Mouse (Mus musculus): ENCODE data around the gene Coa6. TPM values are rescaled to one million over a fixed set of nuclear protein-coding genes. Genes with fewer than 3 reads are reported as not detected.

Gene Coa6
- polyA plus RNA-seq, 1 experiment from 2014 or later = 47.7 TPM

DNA sequence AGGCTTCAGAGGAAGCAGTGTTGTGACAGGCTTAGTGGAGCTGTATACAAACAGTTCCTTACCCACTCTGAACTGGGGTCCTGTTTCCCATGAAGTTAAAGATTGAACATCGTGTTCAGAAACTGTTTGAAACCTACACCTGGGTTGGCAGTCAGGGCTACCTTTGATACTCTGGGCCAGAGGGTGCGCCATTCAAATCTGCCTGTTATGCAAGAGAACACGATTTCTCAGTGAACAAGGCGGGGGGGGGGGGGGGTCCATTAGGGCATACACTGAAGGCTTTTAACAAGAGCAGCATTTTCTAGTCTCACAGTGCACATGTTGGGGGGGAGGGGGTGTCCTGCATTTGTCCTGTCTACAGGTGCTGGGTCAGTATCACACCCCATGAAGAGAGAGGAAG, 1.8 kb downstream of the Coa6 start:
- Histone ChIP-seq H3K27ac (ENCODE audit: low read depth) (no peak overlapping the region), H3K4me2 (no peak overlapping the region), H3K9me3 (ENCODE audit: low read depth, low read length) (no peaks in the 10 kb centered on the region), H3K4me3 (ENCODE audit: low read depth, low read length) (no peak overlapping the region), H3K4me1 (ENCODE audit: insufficient read depth) (no peaks in the 10 kb centered on the region), H3K9ac (no peak overlapping the region), H3K27me3 (ENCODE audit: insufficient read depth, low read length) (no peaks in the 10 kb centered on the region), H3K36me3 (ENCODE audit: insufficient read depth) (peaks cover 42% of the 10 kb centered on the region)
- no peak for ATAC-seq (ENCODE audit: insufficient read depth)
- 86% methylated on average over 4 of the region's 4 CpGs for WGBS
- no peak for DNase-seq
- no peak for TF ChIP-seq CTCF (IDR thresholded peaks at IDR 0.05; ENCODE audit: low read depth)

- no peak overlapping the region for H3K4me3 ChIP-seq (ENCODE audit: low read depth, low read length)
- no peak for ATAC-seq (ENCODE audit: insufficient read depth)
- H3K27ac ChIP-seq (ENCODE audit: low read depth) = no peak overlapping the region
- 80% methylated on average over 1 of the region's 1 CpGs for WGBS
- no peak overlapping the region for H3K4me2 ChIP-seq
- H3K9me3 ChIP-seq (ENCODE audit: low read depth, low read length) = no peaks in the 10 kb centered on the region
- TF ChIP-seq CTCF (IDR thresholded peaks at IDR 0.05; ENCODE audit: low read depth) = no peak
- H3K9ac ChIP-seq = no peak overlapping the region
- no peak for DNase-seq
- H3K36me3 ChIP-seq (ENCODE audit: insufficient read depth) = peaks cover 48% of the 10 kb centered on the region
- H3K27me3 ChIP-seq (ENCODE audit: insufficient read depth, low read length) = no peaks in the 10 kb centered on the region
- H3K4me1 ChIP-seq (ENCODE audit: insufficient read depth) = no peaks in the 10 kb centered on the region
Measured at GRCm38 (mm10) chr8:126424946-126425345, 2.6 kb downstream of the Coa6 start.

DNA sequence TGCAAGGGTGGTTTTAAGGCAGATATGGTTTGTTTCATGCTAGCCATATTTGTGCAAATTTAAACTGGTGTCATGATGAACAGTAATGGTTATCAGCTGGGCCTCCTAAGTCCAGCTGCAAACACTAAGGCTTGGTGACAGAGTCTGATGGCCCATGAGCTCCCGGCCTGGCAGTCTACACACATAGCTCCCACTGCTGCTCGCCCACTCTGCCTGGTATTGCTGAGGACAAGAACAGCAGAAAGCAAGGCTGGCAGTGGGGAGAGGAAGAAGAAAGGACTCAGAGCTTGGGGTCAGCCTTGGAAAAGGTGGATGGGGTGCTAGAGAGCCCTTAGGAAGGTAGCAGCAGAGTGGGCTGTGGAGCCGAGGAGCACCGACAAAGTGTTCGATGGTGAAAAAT, 7.3 kb downstream of the Coa6 start:
- Histone ChIP-seq H3K4me2 (no peak overlapping the region), H3K9me3 (ENCODE audit: low read depth, low read length) (no peaks in the 10 kb centered on the region), H3K4me1 (ENCODE audit: insufficient read depth) (no peaks in the 10 kb centered on the region), H3K9ac (no peak overlapping the region), H3K27me3 (ENCODE audit: insufficient read depth, low read length) (no peaks in the 10 kb centered on the region), H3K4me3 (ENCODE audit: low read depth, low read length) (no peak overlapping the region), H3K27ac (ENCODE audit: low read depth) (no peak overlapping the region), H3K36me3 (ENCODE audit: insufficient read depth) (peaks cover 69% of the 10 kb centered on the region)
- 92% methylated on average over 5 of the region's 5 CpGs for WGBS
- no peak for DNase-seq
- ATAC-seq (ENCODE audit: insufficient read depth) = no peak
- no peak for TF ChIP-seq CTCF (IDR thresholded peaks at IDR 0.05; ENCODE audit: low read depth)

DNA sequence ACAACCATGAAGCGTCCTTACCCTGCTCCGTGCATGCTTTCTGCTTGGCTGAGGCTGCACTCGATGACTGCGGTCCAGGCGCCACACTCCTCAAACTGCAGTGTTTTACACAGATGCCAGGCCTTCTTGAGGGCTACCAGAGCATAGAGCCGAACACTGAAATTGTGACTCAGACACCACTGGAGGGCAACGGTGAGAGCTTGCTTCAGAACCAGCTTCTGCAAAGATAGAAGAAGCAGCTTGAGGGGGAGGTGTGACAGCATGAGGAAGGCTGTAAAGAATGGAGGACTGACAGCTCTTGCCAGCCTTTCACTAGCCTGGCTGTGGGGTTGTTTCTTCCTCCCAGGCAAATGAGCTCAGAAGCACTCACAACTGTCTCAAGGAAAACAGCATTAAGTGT, 11.5 kb downstream of the Coa6 start:
- no peaks in the 10 kb centered on the region for H3K9me3 ChIP-seq (ENCODE audit: low read depth, low read length)
- no peak overlapping the region for H3K27ac ChIP-seq (ENCODE audit: low read depth)
- H3K9ac ChIP-seq = no peak overlapping the region
- ATAC-seq (ENCODE audit: insufficient read depth) (no peak), DNase-seq (peak; percentile 18)
- no peak overlapping the region for H3K4me3 ChIP-seq (ENCODE audit: low read depth, low read length)
- H3K36me3 ChIP-seq (ENCODE audit: insufficient read depth) = peaks cover 48% of the 10 kb centered on the region
- TF ChIP-seq CTCF (IDR thresholded peaks at IDR 0.05; ENCODE audit: low read depth) = no peak
- no peaks in the 10 kb centered on the region for H3K4me1 ChIP-seq (ENCODE audit: insufficient read depth)
- H3K4me2 ChIP-seq = no peak overlapping the region
- no peaks in the 10 kb centered on the region for H3K27me3 ChIP-seq (ENCODE audit: insufficient read depth, low read length)
- 83% methylated on average over 7 of the region's 7 CpGs for WGBS

DNA sequence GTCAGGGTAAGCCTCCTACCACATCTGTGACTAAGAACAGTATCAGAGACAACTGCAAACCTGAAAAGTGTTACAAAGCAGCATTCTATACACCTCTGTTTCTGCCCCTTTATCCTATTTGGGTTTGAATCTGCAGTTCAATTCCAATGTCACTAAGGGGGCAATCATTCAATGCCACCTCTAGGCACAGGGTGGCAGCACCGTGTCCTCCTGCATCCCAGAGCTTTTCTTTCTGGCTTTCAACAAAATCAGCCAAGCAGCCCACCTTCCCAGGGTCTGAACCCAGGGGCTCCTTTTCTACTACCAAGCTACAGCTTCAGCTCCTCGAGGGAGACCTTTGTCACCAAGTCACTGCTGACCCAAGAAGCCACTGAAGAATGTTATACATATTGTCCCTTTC, 16.6 kb downstream of the Coa6 start:
- Histone ChIP-seq H3K36me3 (ENCODE audit: insufficient read depth) (peaks cover 20% of the 10 kb centered on the region), H3K4me3 (ENCODE audit: low read depth, low read length) (no peak overlapping the region), H3K27me3 (ENCODE audit: insufficient read depth, low read length) (no peaks in the 10 kb centered on the region), H3K4me1 (ENCODE audit: insufficient read depth) (no peaks in the 10 kb centered on the region), H3K27ac (ENCODE audit: low read depth) (no peak overlapping the region), H3K4me2 (no peak overlapping the region), H3K9ac (no peak overlapping the region), H3K9me3 (ENCODE audit: low read depth, low read length) (no peaks in the 10 kb centered on the region)
- ATAC-seq (ENCODE audit: insufficient read depth) (no peak), DNase-seq (no peak)
- WGBS = 51% methylated on average over 2 of the region's 2 CpGs
- TF ChIP-seq CTCF (IDR thresholded peaks at IDR 0.05; ENCODE audit: low read depth) = peak; percentile 21; the same call in 1 of the 2 replicates

DNA sequence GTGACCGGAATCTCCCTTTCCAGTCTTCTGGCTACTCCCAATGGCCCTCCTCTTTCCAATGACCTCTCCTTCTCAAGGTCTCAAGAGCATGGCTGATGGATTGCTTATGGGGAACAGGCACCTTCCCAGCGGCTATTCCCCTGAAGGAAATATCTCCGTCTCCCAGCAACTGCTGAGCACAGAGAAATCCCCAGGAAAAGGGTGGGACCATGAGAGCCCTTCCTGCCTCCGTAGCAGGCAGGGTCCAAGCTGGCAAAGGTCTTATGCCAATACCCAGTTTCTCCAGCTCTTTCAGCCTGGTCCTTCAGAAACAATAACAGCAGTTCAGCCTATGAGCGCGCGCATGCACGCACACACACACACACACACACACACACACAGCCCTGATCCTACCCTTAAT, 28.8 kb downstream of the Coa6 start:
- no peaks in the 10 kb centered on the region for H3K9me3 ChIP-seq (ENCODE audit: low read depth, low read length)
- no peak for TF ChIP-seq CTCF (IDR thresholded peaks at IDR 0.05; ENCODE audit: low read depth)
- H3K27ac ChIP-seq (ENCODE audit: low read depth) = no peak overlapping the region
- no peak overlapping the region for H3K4me3 ChIP-seq (ENCODE audit: low read depth, low read length)
- DNase-seq = no peak
- H3K36me3 ChIP-seq (ENCODE audit: insufficient read depth) = peaks cover 77% of the 10 kb centered on the region
- H3K4me1 ChIP-seq (ENCODE audit: insufficient read depth) = no peaks in the 10 kb centered on the region
- no peaks in the 10 kb centered on the region for H3K27me3 ChIP-seq (ENCODE audit: insufficient read depth, low read length)
- ATAC-seq (ENCODE audit: insufficient read depth) = no peak
- 80% methylated on average over 8 of the region's 8 CpGs for WGBS
- no peak overlapping the region for H3K4me2 ChIP-seq
- no peak overlapping the region for H3K9ac ChIP-seq

- WGBS = 82% methylated on average over 7 of the region's 7 CpGs
- no peaks in the 10 kb centered on the region for H3K27me3 ChIP-seq (ENCODE audit: insufficient read depth, low read length)
Measured at GRCm38 (mm10) chr8:126455383-126455782, 33.1 kb downstream of the Coa6 start.

DNA sequence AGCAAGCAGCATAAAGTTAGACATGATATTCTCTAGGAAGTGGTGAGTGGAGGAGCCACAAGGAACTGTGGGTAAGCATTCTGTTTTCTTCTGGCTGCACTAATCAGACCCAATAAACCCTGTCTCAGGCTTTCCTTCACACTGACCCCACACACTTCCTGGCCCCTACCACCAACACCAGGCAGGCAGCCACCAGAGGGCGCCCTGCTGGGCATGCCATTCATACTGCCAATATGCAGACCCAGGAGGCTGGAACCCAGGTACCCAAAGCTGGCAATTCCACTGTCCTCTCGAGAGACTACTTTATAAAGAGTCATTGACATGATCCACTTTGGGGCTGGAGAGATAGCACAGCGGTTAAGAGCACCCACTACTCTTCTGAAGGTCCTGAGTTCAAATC, 38.0 kb downstream of the Coa6 start:
- ATAC-seq (ENCODE audit: insufficient read depth) (no peak), DNase-seq (peak; percentile 44)
- Histone ChIP-seq H3K27ac (ENCODE audit: low read depth) (no peak overlapping the region), H3K27me3 (ENCODE audit: insufficient read depth, low read length) (no peaks in the 10 kb centered on the region), H3K4me1 (ENCODE audit: insufficient read depth) (no peaks in the 10 kb centered on the region), H3K4me3 (ENCODE audit: low read depth, low read length) (no peak overlapping the region), H3K9me3 (ENCODE audit: low read depth, low read length) (no peaks in the 10 kb centered on the region), H3K9ac (no peak overlapping the region), H3K36me3 (ENCODE audit: insufficient read depth) (peaks cover 61% of the 10 kb centered on the region), H3K4me2 (no peak overlapping the region)
- peak; percentile 70 for TF ChIP-seq CTCF (IDR thresholded peaks at IDR 0.05; ENCODE audit: low read depth)
- 53% methylated on average over 3 of the region's 3 CpGs for WGBS

More at GRCm38 (mm10) chr8:126455383-126455782, 33.1 kb downstream of the Coa6 start:
- Histone ChIP-seq H3K4me1 (ENCODE audit: insufficient read depth) (no peaks in the 10 kb centered on the region), H3K9ac (no peak overlapping the region), H3K4me2 (no peak overlapping the region), H3K9me3 (ENCODE audit: low read depth, low read length) (no peaks in the 10 kb centered on the region), H3K27ac (ENCODE audit: low read depth) (no peak overlapping the region), H3K36me3 (ENCODE audit: insufficient read depth) (peaks cover 70% of the 10 kb centered on the region), H3K4me3 (ENCODE audit: low read depth, low read length) (no peak overlapping the region)
- TF ChIP-seq CTCF (IDR thresholded peaks at IDR 0.05; ENCODE audit: low read depth) = no peak
- ATAC-seq (ENCODE audit: insufficient read depth) (no peak), DNase-seq (peak; percentile 7)

Data from lung, embryonic 14.5 days (tissue).